Mouse (Mus musculus): ENCODE data around the gene Scp2d1. TPM values are rescaled to one million over a fixed set of nuclear protein-coding genes. Genes with fewer than 3 reads are reported as not detected.

Gene Scp2d1
- polyA plus RNA-seq (2012; rRNA removed): not detected in 2 replicates

GRCm38 (mm10) chr2:144823356-144823755 is at the start of gene Scp2d1:
TSS of gene Scp2d1 (plus strand) at chr2:144823656.

Other genes starting within 250 kb of the Scp2d1 start
- gene Smim26, start 229.6 kb upstream of the Scp2d1 start, polyA plus RNA-seq (2012; rRNA removed): 29.0 and 35.2 TPM in 2 replicates
- gene Dtd1, start 223.8 kb upstream of the Scp2d1 start, polyA plus RNA-seq (2012; rRNA removed): 19.3 and 21.4 TPM in 2 replicates